Mouse (Mus musculus): ENCODE results near the gene Cd99l2.

DNA sequence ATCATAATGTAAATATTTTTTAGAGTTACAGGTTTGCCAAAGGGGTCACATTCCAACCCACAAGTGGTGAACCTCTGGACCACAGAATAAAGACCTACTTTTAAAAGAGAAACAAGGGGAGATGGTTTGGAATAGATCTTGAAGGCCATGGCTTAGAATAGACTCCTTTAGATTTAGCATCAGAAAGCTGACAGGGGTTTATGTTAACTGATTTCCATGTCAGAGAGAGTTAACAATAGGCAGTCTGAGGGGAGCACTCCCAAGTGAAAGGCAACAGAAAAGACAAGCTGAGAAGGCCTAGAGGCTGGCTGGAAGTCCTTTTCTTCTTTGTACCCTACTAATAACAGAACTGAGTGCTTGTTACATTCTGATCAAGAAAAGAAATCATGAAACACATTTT lies 86.4 kb downstream of the Cd99l2 start:
- TF ChIP-seq CTCF (IDR thresholded peaks at IDR 0.05; ENCODE audit: low read depth) (no peak), EP300 (IDR thresholded peaks at IDR 0.05; ENCODE audit: low read depth) (no peak)
